23 mouse cellular contexts compared by ENCODE assay signal in genomic region chr8:71941776-71942175, GRCm38 (mm10).
"Had no signal": no experiment of that assay in that cellular context is flagged by ENCODE, and none has a peak within 500 bp of the region (broad histone marks: within the 10 kb centered on the region; RNA-seq: fewer than 3 reads in every experiment).

No protein-coding gene starts in this region.

- H3K9me3 ChIP-seq: limb, embryonic 12.5 days; limb, embryonic 15.5 days; megakaryocyte, embryonic 14.5 days; midbrain, embryonic 10.5 days; midbrain, embryonic 15.5 days; neural tube, embryonic 12.5 days; neural tube, embryonic 15.5 days; stomach, embryonic 15.5 days had no signal

- H3K4me2 ChIP-seq: limb, embryonic 12.5 days; limb, embryonic 15.5 days; liver, embryonic 11.5 days; lung, embryonic 14.5 days; midbrain, embryonic 15.5 days; neural tube, embryonic 12.5 days; neural tube, embryonic 15.5 days; stomach, embryonic 15.5 days had no signal

- H3K4me1 ChIP-seq: limb, embryonic 12.5 days; limb, embryonic 15.5 days; midbrain, embryonic 10.5 days; midbrain, embryonic 15.5 days; neural tube, embryonic 12.5 days; neural tube, embryonic 15.5 days; stomach, embryonic 15.5 days had no signal

- DNase-seq: kidney, adult 18-20 months; kidney, adult 9 months; kidney, postnatal 14 days; kidney, postnatal 4 days; liver, postnatal 0 days; lung, embryonic 14.5 days; lung, postnatal 10 days; lung, postnatal 4 days; right cerebral cortex, adult 18-20 months; right cerebral cortex, postnatal 14 days; right cerebral cortex, postnatal 4 days; thymus, postnatal 25 days had no signal

- ATAC-seq: intestine, embryonic 16.5 days; liver, postnatal 0 days; midbrain, embryonic 15.5 days had no signal

- H3K27me3 ChIP-seq: limb, embryonic 15.5 days; midbrain, embryonic 15.5 days; neural tube, embryonic 12.5 days; neural tube, embryonic 15.5 days; stomach, embryonic 15.5 days had no signal

- H3K4me3 ChIP-seq: limb, embryonic 12.5 days; limb, embryonic 15.5 days; megakaryocyte, embryonic 14.5 days; midbrain, embryonic 10.5 days; midbrain, embryonic 15.5 days; neural tube, embryonic 12.5 days; neural tube, embryonic 15.5 days; stomach, embryonic 15.5 days had no signal

- H3K36me3 ChIP-seq: limb, embryonic 12.5 days; limb, embryonic 15.5 days; midbrain, embryonic 10.5 days; midbrain, embryonic 15.5 days; neural tube, embryonic 12.5 days; neural tube, embryonic 15.5 days; stomach, embryonic 15.5 days had no signal

- H3K9ac ChIP-seq: limb, embryonic 12.5 days; limb, embryonic 15.5 days; liver, embryonic 14.5 days; liver, postnatal 0 days; lung, embryonic 14.5 days; midbrain, embryonic 15.5 days; neural tube, embryonic 12.5 days; neural tube, embryonic 15.5 days; stomach, embryonic 15.5 days had no signal

- H3K27ac ChIP-seq: limb, embryonic 12.5 days; limb, embryonic 15.5 days; liver, embryonic 14.5 days; midbrain, embryonic 10.5 days; midbrain, embryonic 15.5 days; neural tube, embryonic 12.5 days; neural tube, embryonic 15.5 days; stomach, embryonic 15.5 days had no signal
